Mouse (Mus musculus): Measurements from ENCODE around the gene Tmem266.

DNA sequence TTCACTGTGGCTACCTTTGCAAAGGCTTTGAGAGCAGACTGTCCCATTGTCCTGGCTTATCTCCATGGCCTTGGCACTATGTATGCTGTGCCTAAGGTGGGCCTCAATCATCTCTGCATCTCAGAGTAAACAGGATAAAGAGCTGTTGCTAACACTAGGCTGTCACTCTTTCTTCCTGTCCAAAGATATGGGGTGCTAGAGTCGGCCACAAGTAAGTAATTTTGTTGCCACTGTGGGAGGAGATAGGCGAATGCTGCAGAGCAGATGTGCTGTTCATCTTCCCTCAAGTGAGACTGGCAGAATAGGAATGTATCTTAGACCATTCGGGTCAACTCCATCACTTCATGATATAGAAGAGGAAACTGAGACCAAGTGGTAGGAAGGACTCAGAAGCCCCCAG, 28.0 kb downstream of the Tmem266 start:
- no peak for TF ChIP-seq CTCF (IDR thresholded peaks at IDR 0.05; ENCODE audit: extremely low read depth, insufficient read length, insufficient replicate concordance, low read depth, low read length)
- TF ChIP-seq POLR2A (IDR thresholded peaks at IDR 0.05; ENCODE audit: low read depth, low read length), result no peak
